30 mouse cellular contexts compared by ENCODE assay signal in genomic region chr9:99468572-99468971, GRCm38 (mm10). TPM values are rescaled to one million over a fixed set of nuclear protein-coding genes. Genes with fewer than 3 reads are reported as not detected.
"Had no signal": no experiment of that assay in that cellular context is flagged by ENCODE, and none has a peak within 500 bp of the region (broad histone marks: within the 10 kb centered on the region; RNA-seq: fewer than 3 reads in every experiment).

No protein-coding gene starts in this region.

- H3K4me1 ChIP-seq: heart, embryonic 12.5 days; hindbrain, embryonic 10.5 days; intestine, embryonic 15.5 days; limb, embryonic 10.5 days had no signal

- ATAC-seq: inflammation-experienced regulatory T-cells, adult 6 months; intestine, embryonic 15.5 days; intestine, postnatal 0 days had no signal

- H3K27ac ChIP-seq: gastrocnemius, adult 2 months; heart, embryonic 10.5 days; hindbrain, embryonic 10.5 days; hindbrain, embryonic 14.5 days; intestine, embryonic 15.5 days; layer of hippocampus, adult 2 months; left cerebral cortex, adult 2 months; limb, embryonic 10.5 days; limb, embryonic 12.5 days; liver, embryonic 13.5 days had no signal

- H3K4me2 ChIP-seq: heart, embryonic 12.5 days; hindbrain, embryonic 14.5 days; intestine, embryonic 15.5 days; limb, embryonic 12.5 days; liver, embryonic 11.5 days; liver, embryonic 13.5 days had no signal

- H3K27me3 ChIP-seq: heart, embryonic 12.5 days; intestine, embryonic 15.5 days; limb, embryonic 12.5 days; liver, embryonic 13.5 days had no signal

- H3K9ac ChIP-seq: heart, embryonic 12.5 days; hindbrain, embryonic 14.5 days; intestine, embryonic 15.5 days; limb, embryonic 12.5 days; liver, embryonic 13.5 days had no signal

- DNase-seq: gastrocnemius, adult 2 months; gastrocnemius, postnatal 10 days; gastrocnemius, postnatal 25 days; heart, adult 18-20 months; heart, postnatal 10 days; heart, postnatal 4 days; kidney, adult 18-20 months; kidney, adult 8-10 months; kidney, postnatal 10 days; kidney, postnatal 25 days; kidney, postnatal 4 days; liver; liver, embryonic 13.5 days had no signal

- H3K9me3 ChIP-seq: heart, embryonic 10.5 days; heart, embryonic 12.5 days; hindbrain, embryonic 10.5 days; intestine, embryonic 15.5 days; limb, embryonic 10.5 days; limb, embryonic 12.5 days; liver, embryonic 13.5 days had no signal

- H3K36me3 ChIP-seq: heart, embryonic 10.5 days; heart, embryonic 12.5 days; hindbrain, embryonic 10.5 days; intestine, embryonic 15.5 days; limb, embryonic 10.5 days; limb, embryonic 12.5 days; liver, embryonic 13.5 days had no signal

- H3K4me3 ChIP-seq: gastrocnemius, adult 2 months; heart, embryonic 10.5 days; heart, embryonic 12.5 days; hindbrain, embryonic 10.5 days; intestine, embryonic 15.5 days; layer of hippocampus, adult 2 months; left cerebral cortex, adult 2 months; limb, embryonic 10.5 days; limb, embryonic 12.5 days; liver, embryonic 13.5 days had no signal

RNA-seq across cellular contexts. Expression of gene Nme9, which starts 17.3 kb away (rescaled TPM):
- polyA plus RNA-seq: frontal cortex, adult 2 months; heart, embryonic 10.5 days; heart, embryonic 12.5 days; heart, embryonic 14.5 days; inflammation-experienced regulatory T-cells, adult 6 months; kidney, embryonic 14.5 days; kidney, embryonic 16.5 days; limb, embryonic 10.5 days; limb, embryonic 12.5 days; limb, embryonic 14.5 days; liver, embryonic 11.5 days; liver, embryonic 13.5 days had no signal
